Mouse (Mus musculus) ES-E14 (cell line): ENCODE measurements around the gene Slco2a1.

Experiments
- CHD2 ChIP-seq: IDR thresholded peaks from 2 replicates; pipeline ENCODE4 v1.6.1; 2014; ENCODE audit warnings: mild to moderate bottlenecking, low read depth, low read length, inconsistent platforms
- HCFC1 ChIP-seq: IDR thresholded peaks from 2 replicates; pipeline ENCODE4 v1.6.1; 2012; ENCODE audit warnings: low read length, inconsistent platforms, borderline replicate concordance; ENCODE audit not compliant: insufficient read depth
- MAFK ChIP-seq: IDR thresholded peaks from 2 replicates; pipeline ENCODE4 v1.6.1; 2014; ENCODE audit warnings: mild to moderate bottlenecking, low read depth, low read length, inconsistent platforms; ENCODE audit not compliant: insufficient read depth
- ZC3H11A ChIP-seq: IDR thresholded peaks from 2 replicates; pipeline ENCODE4 v1.6.1; 2012; ENCODE audit warnings: low read depth, mild to moderate bottlenecking, inconsistent platforms, low read length, borderline replicate concordance
- ZNF384 ChIP-seq: IDR thresholded peaks from 2 replicates; pipeline ENCODE4 v1.6.1; 2012; ENCODE audit warnings: low read depth, low read length, inconsistent platforms

DNA sequence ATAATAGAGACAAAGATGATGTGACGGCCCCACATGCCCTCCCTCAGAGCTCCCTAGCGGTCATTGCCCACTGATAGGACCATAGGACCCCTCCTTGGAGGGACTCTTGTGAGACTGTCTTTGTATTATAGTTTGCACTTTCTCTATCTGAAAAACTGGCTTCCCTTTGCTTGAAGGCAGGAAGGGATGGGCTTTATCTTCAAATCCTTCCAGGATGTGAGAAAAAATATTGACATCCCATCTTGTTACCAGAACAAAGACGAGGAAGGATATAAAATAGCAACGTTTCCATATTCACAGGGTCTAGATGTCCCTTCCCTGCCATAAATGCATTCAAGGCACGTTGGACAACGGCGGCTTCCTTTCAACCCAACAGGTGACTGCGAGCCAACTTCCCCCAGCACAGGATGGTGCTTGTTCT is 48.5 kb downstream of the Slco2a1 start:
- no peak for TF ChIP-seq CHD2
- TF ChIP-seq MAFK = no peak
- no peak for TF ChIP-seq ZC3H11A
- no peak for TF ChIP-seq HCFC1
- no peak for TF ChIP-seq ZNF384
